ENCODE assay signal across 17 mouse cellular contexts in the genomic region with DNA sequence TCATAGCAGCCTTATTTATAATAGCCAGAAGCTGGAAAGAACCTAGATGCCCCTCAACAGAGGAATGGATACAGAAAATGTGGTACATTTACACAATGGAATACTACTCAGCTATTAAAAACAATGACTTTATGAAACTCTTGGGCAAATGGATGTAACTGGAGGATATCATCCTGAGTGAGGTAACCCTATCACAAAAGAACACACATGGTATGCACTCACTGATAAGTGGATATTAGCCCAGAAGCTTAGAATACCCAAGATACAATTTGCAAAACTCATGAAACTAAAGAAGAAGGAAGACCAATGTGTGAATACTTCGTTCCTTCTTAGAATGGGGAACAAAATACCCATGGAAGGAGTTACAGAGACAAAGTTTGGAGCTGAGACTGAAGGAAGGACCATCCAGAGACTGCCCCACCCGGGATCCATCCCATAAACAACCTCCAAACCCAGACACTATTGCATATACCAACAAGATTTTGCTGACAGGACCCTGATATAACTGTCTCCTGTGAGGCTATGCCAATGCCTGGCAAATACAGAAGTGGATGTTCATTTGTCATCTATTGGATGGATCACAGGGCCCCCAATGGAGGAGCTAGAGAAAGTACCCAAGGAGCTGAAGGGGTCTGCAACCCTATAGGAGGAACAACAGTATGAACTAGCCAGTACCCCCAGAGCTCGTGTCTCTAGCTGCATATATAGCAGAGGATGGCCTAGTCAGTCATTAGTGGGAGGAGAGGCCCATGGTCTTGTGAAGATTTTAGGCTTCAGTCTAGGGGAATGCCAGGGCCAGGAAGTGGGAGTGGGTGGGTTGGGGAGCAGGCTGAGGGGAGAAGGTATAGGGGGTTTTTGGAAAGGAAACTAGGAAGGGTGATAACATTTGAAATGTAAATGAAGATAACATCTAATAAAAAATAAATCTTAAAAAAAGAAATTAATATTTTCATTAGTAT. TPM values are rescaled to one million over a fixed set of nuclear protein-coding genes. Genes with fewer than 3 reads are reported as not detected.
A peak's percentile ranks its signal among the peaks of the same experiment; 100 is the strongest.
DNase-seq lines count a peak whose midpoint lies in the region; ATAC-seq and TF ChIP-seq lines count a peak whose summit lies in the region.
"Not testable (repeated sequence)": the region's sequence is repeated elsewhere in the genome, so short reads cannot be mapped to it uniquely, and the experiment has no call there.
"Had no signal": no experiment of that assay in that cellular context is flagged by ENCODE, and none has a peak within 500 bp of the region (broad histone marks: within the 10 kb centered on the region; RNA-seq: fewer than 3 reads in every experiment).

No protein-coding gene starts in this region.

- WGBS in liver, embryonic 11.5 days: 40% methylated on average over 3 of the region's 3 CpGs
- WGBS in liver, embryonic 13.5 days (ENCODE audit: insufficient replicate concordance): 21% methylated on average over 3 of the region's 3 CpGs
- WGBS in liver, embryonic 15.5 days (ENCODE audit: insufficient replicate concordance): 26% methylated on average over 3 of the region's 3 CpGs
- WGBS in liver, postnatal 0 days (ENCODE audit: insufficient replicate concordance): 51% methylated on average over 3 of the region's 3 CpGs

- peaks cover 0 to 20% of the 10 kb centered on the region in 2 experiments; a peak in 2 of 4 replicates for H3K36me3 ChIP-seq in MEL (ENCODE audit: control insufficient read depth in 1 of 2, insufficient read depth in 2 of 2, low read length in 2 of 2)
- not testable (repeated sequence) for H3K36me3 ChIP-seq in liver, embryonic 11.5 days (ENCODE audit: control insufficient read depth, insufficient read depth, low read length); liver, embryonic 13.5 days; liver, embryonic 15.5 days (replicated peaks); liver, postnatal 0 days (replicated peaks; ENCODE audit: insufficient read depth, low read length)

- not testable (repeated sequence) for H3K9ac ChIP-seq in MEL (ENCODE audit: control insufficient read depth, low read depth, low read length, poor library complexity, severe bottlenecking); liver, embryonic 11.5 days (ENCODE audit: low read depth, low read length); liver, embryonic 13.5 days; liver, embryonic 15.5 days; liver, postnatal 0 days (replicated peaks)

- TF ChIP-seq CTCF in MEL (IDR thresholded peaks at IDR 0.05 in 2 of 3, conservative IDR thresholded peaks at IDR 0.05 in 1 of 3; ENCODE audit: control insufficient read depth in 1 of 3, insufficient read depth in 1 of 3, low read depth in 2 of 3, low read length in 3 of 3, poor library complexity in 1 of 3, severe bottlenecking in 1 of 3); bone marrow macrophage, adult 2 months (IDR thresholded peaks at IDR 0.05; ENCODE audit: low read depth, low read length); liver, postnatal 0 days (IDR thresholded peaks at IDR 0.05; ENCODE audit: low read depth): not testable (repeated sequence)

- not testable (repeated sequence) for H3K4me2 ChIP-seq in liver, embryonic 11.5 days; liver, postnatal 0 days (ENCODE audit: low read depth, low read length)
- peak overlapping the region; percentile 46 for H3K4me2 ChIP-seq in liver, embryonic 13.5 days
- peak overlapping the region; percentile 48 for H3K4me2 ChIP-seq in liver, embryonic 15.5 days

- TF ChIP-seq EP300 in MEL (IDR thresholded peaks at IDR 0.05; ENCODE audit: low read depth in 1 of 2, low read length in 2 of 2): peak in 1 of 2 experiments; percentile 36; a peak in 3 of 4 replicates
- peak; percentile 84 for TF ChIP-seq EP300 in liver, postnatal 0 days (IDR thresholded peaks at IDR 0.05; ENCODE audit: low read depth)

- not testable (repeated sequence) for H3K4me3 ChIP-seq in MEL (ENCODE audit: control insufficient read depth in 1 of 2, insufficient read depth in 1 of 2, low read depth in 2 of 2, low read length in 2 of 2); bone marrow macrophage, adult 2 months (ENCODE audit: insufficient read depth, low read length); liver, embryonic 11.5 days (ENCODE audit: low read depth, low read length); liver, embryonic 13.5 days (replicated peaks); liver, embryonic 15.5 days (replicated peaks); liver, postnatal 0 days (ENCODE audit: low read depth, low read length)

- not testable (repeated sequence) for DNase-seq in MEL (ENCODE audit: low read depth, low spot score); liver, embryonic 11.5 days (ENCODE audit: low spot score); liver, postnatal 0 days
- DNase-seq in liver, embryonic 13.5 days: peak; percentile 41

- not testable (repeated sequence) for TF ChIP-seq RAD21 in MEL (IDR thresholded peaks at IDR 0.05; ENCODE audit: low read depth, low read length)

- H3K4me1 ChIP-seq in MEL (ENCODE audit: control insufficient read depth in 1 of 2, insufficient read depth in 2 of 2, low read length in 2 of 2): peaks cover 9 to 22% of the 10 kb centered on the region in 2 experiments
- peaks cover 24% of the 10 kb centered on the region for H3K4me1 ChIP-seq in bone marrow macrophage, adult 2 months (ENCODE audit: control insufficient read depth, insufficient read depth, low read length)
- H3K4me1 ChIP-seq in liver, embryonic 11.5 days (replicated peaks; ENCODE audit: control insufficient read depth, insufficient read depth, low read length): not testable (repeated sequence)
- H3K4me1 ChIP-seq in liver, embryonic 13.5 days (replicated peaks): peaks cover 21% of the 10 kb centered on the region
- H3K4me1 ChIP-seq in liver, embryonic 15.5 days (replicated peaks): peaks cover 19% of the 10 kb centered on the region
- peaks cover 11% of the 10 kb centered on the region for H3K4me1 ChIP-seq in liver, postnatal 0 days (ENCODE audit: insufficient read depth)

- H3K27ac ChIP-seq in MEL (ENCODE audit: control insufficient read depth, low read depth, low read length): peak overlapping the region; percentile 62; the same call in 1 of the 2 replicates
- H3K27ac ChIP-seq in bone marrow macrophage, adult 2 months (ENCODE audit: insufficient read depth, low read depth, low read length): peak overlapping the region; percentile 30
- peak overlapping the region; percentile 64 for H3K27ac ChIP-seq in liver, embryonic 11.5 days (ENCODE audit: low read depth, low read length)
- peak overlapping the region; percentile 94 for H3K27ac ChIP-seq in liver, embryonic 13.5 days
- H3K27ac ChIP-seq in liver, embryonic 15.5 days (replicated peaks): peak overlapping the region; percentile 91
- H3K27ac ChIP-seq in liver, postnatal 0 days (ENCODE audit: low read depth): peak overlapping the region; percentile 72

- ATAC-seq in liver, embryonic 11.5 days (replicated peaks; ENCODE audit: low FRiP score): peak; percentile 49; the same call in 1 of the 2 replicates
- ATAC-seq in liver, embryonic 13.5 days (ENCODE audit: low read depth): peak; percentile 69
- peak; percentile 51; the same call in 1 of the 2 replicates for ATAC-seq in liver, embryonic 15.5 days (ENCODE audit: insufficient read depth)
- ATAC-seq in liver, postnatal 0 days: not testable (repeated sequence)

- not testable (repeated sequence) for H3K27me3 ChIP-seq in MEL (ENCODE audit: control insufficient read depth in 1 of 2, insufficient read depth in 2 of 2, low read length in 2 of 2); liver, embryonic 11.5 days (replicated peaks; ENCODE audit: control insufficient read depth, insufficient read depth, low read length); liver, embryonic 13.5 days; liver, embryonic 15.5 days; liver, postnatal 0 days (ENCODE audit: insufficient read depth, low read length)

- not testable (repeated sequence) for TF ChIP-seq POLR2A in MEL (IDR thresholded peaks at IDR 0.05; ENCODE audit: control insufficient read depth in 1 of 2, insufficient read depth in 1 of 2, low read depth in 1 of 2, low read length in 2 of 2, poor library complexity in 1 of 2); bone marrow macrophage, adult 2 months (IDR thresholded peaks at IDR 0.05; ENCODE audit: borderline replicate concordance, low read depth, low read length)

- not testable (repeated sequence) for H3K9me3 ChIP-seq in MEL (replicated peaks; ENCODE audit: insufficient read depth, low read length); liver, embryonic 11.5 days (ENCODE audit: control insufficient read depth, low read length); liver, embryonic 13.5 days (replicated peaks); liver, embryonic 15.5 days (replicated peaks); liver, postnatal 0 days (ENCODE audit: low read length)

- not testable (repeated sequence) for H3K79me2 ChIP-seq in MEL (ENCODE audit: control insufficient read depth, insufficient read depth, low read length, poor library complexity)

RNA-seq across cellular contexts. Expression of a gene that starts 40.0 kb away (rescaled TPM):
- total RNA-seq in MEL (2012; rRNA removed): not detected in 2 replicates
- polyA plus RNA-seq in MEL (2012; ENCODE audit: insufficient read depth in 1 of 2, insufficient read length in 2 of 2, low read depth in 1 of 2, low replicate concordance in 2 of 2, missing spikeins in 1 of 2): not detected
- 4.6 and 4.9 TPM in 2 replicates for polyA plus RNA-seq in bone marrow macrophage, adult 2 months (2012; ENCODE audit: insufficient read depth, insufficient read length, missing spikeins)
- 0.04 and 0.05 TPM in 2 replicates for polyA plus RNA-seq in liver, embryonic 11.5 days (2014; fragmentation: Nextera tagmentation; extraction: Ambion mirVana)
- polyA plus RNA-seq in liver, embryonic 13.5 days (2015; fragmentation: Nextera tagmentation; extraction: Ambion mirVana): 0.10 and 0.12 TPM in 2 replicates
- polyA plus RNA-seq in liver, embryonic 15.5 days (2015; fragmentation: Nextera tagmentation; extraction: Ambion mirVana): 0.16 and 0.18 TPM in 2 replicates
- 0.40 and 0.42 TPM in 2 replicates for polyA plus RNA-seq in liver, postnatal 0 days (2015; fragmentation: Nextera tagmentation; extraction: Ambion mirVana)
- total RNA-seq: adrenal gland, adult 2 months; adrenal gland, postnatal 25 days; common myeloid progenitor, adult 5-6 weeks had no signal
- polyA plus RNA-seq: adrenal gland, adult 2 months; embryonic facial prominence, embryonic 11.5 days; erythroblast, embryonic 14.5 days; forebrain, embryonic 10.5 days; forebrain, embryonic 12.5 days; forebrain, embryonic 14.5 days; forebrain, embryonic 16.5 days; G1E had no signal

RNA-seq across cellular contexts. Expression of a gene that starts 40.0 kb away (rescaled TPM):
- total RNA-seq in MEL (2012; rRNA removed): 6.2 and 10.8 TPM in 2 replicates
- 1 to 10 TPM in 1 of 2 experiments, not detected in 1; 4.1 TPM for polyA plus RNA-seq in MEL (2012; ENCODE audit: insufficient read depth in 1 of 2, insufficient read length in 2 of 2, low read depth in 1 of 2, low replicate concordance in 2 of 2, missing spikeins in 1 of 2)
- polyA plus RNA-seq in bone marrow macrophage, adult 2 months (2012; ENCODE audit: insufficient read depth, insufficient read length, missing spikeins): 126 and 129 TPM in 2 replicates
- 0.64 and 0.80 TPM in 2 replicates for polyA plus RNA-seq in liver, embryonic 11.5 days (2014; fragmentation: Nextera tagmentation; extraction: Ambion mirVana)
- 3.9 and 4.5 TPM in 2 replicates for polyA plus RNA-seq in liver, embryonic 13.5 days (2015; fragmentation: Nextera tagmentation; extraction: Ambion mirVana)
- polyA plus RNA-seq in liver, embryonic 15.5 days (2015; fragmentation: Nextera tagmentation; extraction: Ambion mirVana): 6.1 and 6.4 TPM in 2 replicates
- polyA plus RNA-seq in liver, postnatal 0 days (2015; fragmentation: Nextera tagmentation; extraction: Ambion mirVana): 4.9 and 5.0 TPM in 2 replicates
- total RNA-seq: CH12.LX had no signal
- polyA plus RNA-seq: erythroblast, embryonic 14.5 days; G1E had no signal

RNA-seq across cellular contexts. Expression of a gene that starts 59.6 kb away (rescaled TPM):
- 0.04 TPM in 1 of 2 replicates, not detected in the other for total RNA-seq in MEL (2012; rRNA removed)
- polyA plus RNA-seq in MEL (2012; ENCODE audit: insufficient read depth in 1 of 2, insufficient read length in 2 of 2, low read depth in 1 of 2, low replicate concordance in 2 of 2, missing spikeins in 1 of 2): under 1 TPM in 1 of 2 experiments, not detected in 1; 0.68 TPM
- 370 and 381 TPM in 2 replicates for polyA plus RNA-seq in bone marrow macrophage, adult 2 months (2012; ENCODE audit: insufficient read depth, insufficient read length, missing spikeins)
- 1.1 and 2.7 TPM in 2 replicates for polyA plus RNA-seq in liver, embryonic 11.5 days (2014; fragmentation: Nextera tagmentation; extraction: Ambion mirVana)
- polyA plus RNA-seq in liver, embryonic 13.5 days (2015; fragmentation: Nextera tagmentation; extraction: Ambion mirVana): 1.4 and 1.6 TPM in 2 replicates
- polyA plus RNA-seq in liver, embryonic 15.5 days (2015; fragmentation: Nextera tagmentation; extraction: Ambion mirVana): 0.99 and 1.9 TPM in 2 replicates
- polyA plus RNA-seq in liver, postnatal 0 days (2015; fragmentation: Nextera tagmentation; extraction: Ambion mirVana): 4.7 and 5.0 TPM in 2 replicates
- polyA plus RNA-seq: erythroblast, embryonic 14.5 days; G1E had no signal

Comparison
In these comparisons a context has a peak if more than half of its experiments do, and no peak if none do; other contexts are left out.
1. H3K27ac ChIP-seq: peak in every context shown above with its lines; median percentile 94 in liver, embryonic 13.5 days; 91 in liver, embryonic 15.5 days; 72 in liver, postnatal 0 days; 64 in liver, embryonic 11.5 days; 62 in MEL; 30 in bone marrow macrophage, adult 2 months.
2. RNA of a gene that starts 40.0 kb away (polyA plus RNA-seq): 126 to 129 TPM in bone marrow macrophage, adult 2 months; 6.1 to 6.4 TPM in liver, embryonic 15.5 days, 4.9 to 5.0 TPM in liver, postnatal 0 days, 4.1 TPM in MEL, 3.9 to 4.5 TPM in liver, embryonic 13.5 days and 0.64 to 0.80 TPM in liver, embryonic 11.5 days; every median in the first group is over 10 times any median in the second.
3. RNA of a gene that starts 59.6 kb away (polyA plus RNA-seq): 370 to 381 TPM in bone marrow macrophage, adult 2 months; 4.7 to 5.0 TPM in liver, postnatal 0 days, 1.1 to 2.7 TPM in liver, embryonic 11.5 days, 0.99 to 1.9 TPM in liver, embryonic 15.5 days, 1.4 to 1.6 TPM in liver, embryonic 13.5 days and 0.68 TPM in MEL; every median in the first group is over 10 times any median in the second.